Mouse (Mus musculus): Measurements from ENCODE around the gene Samd1. TPM values are rescaled to one million over a fixed set of nuclear protein-coding genes. Genes with fewer than 3 reads are reported as not detected.
A peak's percentile ranks its signal among the peaks of the same experiment; 100 is the strongest.

Gene Samd1
- total RNA-seq, 2 experiments from 2014 or later, result 57.6 to 63.1 TPM

GRCm38 (mm10) chr8:84010625-84011611, 13.4 kb downstream of the Samd1 start:
- DNase-seq (ENCODE audit: low spot score in 2 of 2), result peak in 1 of 2 experiments; percentile 53

GRCm38 (mm10) chr8:84011705-84012498, 14.4 kb downstream of the Samd1 start, which contains the start of gene 2210011C24Rik:
Gene 2210011C24Rik, minus strand, starts transcription at chr8:84012171.
- no peak for DNase-seq (ENCODE audit: low spot score in 2 of 2)

DNA sequence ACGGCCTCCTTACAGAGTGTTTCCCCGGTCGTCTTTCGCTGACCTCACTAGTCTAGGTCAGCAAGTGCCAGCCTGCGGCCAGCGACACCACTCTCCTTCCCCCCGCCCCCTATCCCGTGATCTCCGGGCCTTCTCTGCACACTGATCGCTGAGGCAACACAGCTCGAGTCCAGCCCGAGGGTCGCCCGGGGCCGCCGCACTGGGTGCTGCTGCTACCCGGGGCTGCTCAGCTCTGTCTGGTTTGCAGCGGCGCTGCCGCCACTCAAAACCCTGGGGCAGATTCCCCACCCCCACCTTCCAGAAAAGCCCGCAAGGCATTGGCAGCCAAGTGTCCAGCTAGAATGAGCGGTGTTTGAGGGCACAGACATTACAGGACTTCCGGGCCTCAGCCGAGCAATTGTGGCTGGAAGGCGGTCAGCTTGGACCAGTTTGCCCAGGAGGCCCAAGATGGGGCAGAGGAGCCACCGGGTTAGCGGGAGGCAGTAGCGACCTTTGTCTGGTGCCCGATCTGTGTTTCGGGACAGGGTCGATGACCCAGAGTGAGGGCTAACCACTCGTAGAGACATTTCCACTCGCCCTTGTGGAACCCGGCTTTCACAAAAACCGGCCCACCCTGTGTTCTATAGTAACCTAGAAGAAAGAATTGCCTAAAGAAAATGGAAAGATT, 15.2 kb downstream of the Samd1 start:
- no peak for DNase-seq (ENCODE audit: low spot score in 2 of 2)

- DNase-seq (ENCODE audit: low spot score in 2 of 2), result no peak
These were observed 18.4 kb downstream of the Samd1 start for GRCm38 (mm10) chr8:84015833-84016232.

GRCm38 (mm10) chr8:84019738-84020137, 22.3 kb downstream of the Samd1 start:
- DNase-seq (ENCODE audit: low spot score in 2 of 2), result no peak

DNA sequence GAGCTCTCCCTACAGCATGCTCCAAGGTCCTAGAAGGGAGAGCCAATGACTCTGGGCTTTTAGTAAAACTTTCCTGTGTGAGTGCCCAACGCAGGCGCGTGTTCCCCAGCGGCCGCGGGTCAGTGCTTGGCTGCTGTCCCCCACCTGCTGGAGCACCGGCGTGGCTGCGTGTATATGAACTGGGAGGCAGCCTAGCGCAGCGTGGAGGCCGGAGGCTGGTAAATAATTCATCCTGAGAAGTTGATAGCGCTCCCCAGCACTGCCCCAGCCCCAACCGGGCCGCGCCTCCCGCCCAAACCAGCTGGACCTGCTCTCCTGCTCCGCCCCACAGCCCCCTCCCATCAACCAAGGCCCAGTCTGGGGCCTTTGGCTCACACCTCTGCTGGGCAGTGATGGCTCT, 23.6 kb downstream of the Samd1 start, which contains the start of gene Palm3:
Palm3 (plus strand) TSS at position 376 of the 400 bp plus-strand sequence.
- DNase-seq (ENCODE audit: low spot score in 2 of 2), result no peak

DNA sequence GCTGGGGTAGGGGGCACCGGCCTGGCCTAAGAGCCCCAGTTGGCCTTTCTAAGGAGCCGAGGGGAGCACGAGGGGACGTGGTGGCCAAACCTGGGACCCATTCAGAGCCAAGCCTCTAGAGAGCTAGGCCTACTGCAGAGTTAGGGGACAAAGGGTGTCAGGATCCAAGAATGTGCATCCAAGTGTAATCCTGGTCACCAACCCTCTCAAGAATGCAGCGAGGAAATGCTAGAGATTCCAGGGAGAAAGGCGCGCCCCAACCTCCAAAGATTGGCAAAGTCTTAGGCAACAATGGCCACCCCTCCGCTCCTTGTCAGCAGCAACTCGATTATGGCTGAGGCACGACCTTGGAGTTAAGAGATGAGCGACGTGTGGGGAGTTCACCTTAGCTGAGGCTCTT, 24.1 kb downstream of the Samd1 start:
- no peak for DNase-seq (ENCODE audit: low spot score in 2 of 2)

DNA sequence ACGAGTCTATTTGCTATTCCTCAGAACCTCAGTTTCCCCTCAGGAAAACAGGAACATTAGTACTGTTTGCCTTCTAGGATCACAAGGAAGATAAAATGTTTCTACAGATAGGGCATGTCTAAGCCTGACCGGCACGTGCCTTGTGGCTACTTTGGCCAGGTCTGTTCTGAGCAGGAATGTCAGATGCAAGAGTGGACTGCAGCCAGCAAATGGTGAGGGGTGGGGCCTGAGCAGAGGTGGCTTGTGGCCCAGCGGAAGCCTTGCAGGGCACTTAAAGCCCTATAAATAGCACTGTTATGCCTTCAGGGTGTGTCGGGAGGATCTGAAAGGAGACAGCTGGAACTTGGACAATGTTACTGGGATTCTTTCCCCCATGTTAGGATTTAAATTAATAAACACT, 25.6 kb downstream of the Samd1 start:
- DNase-seq (ENCODE audit: low spot score in 2 of 2), result no peak

GRCm38 (mm10) chr8:84023631-84024030, 26.2 kb downstream of the Samd1 start:
- no peak for DNase-seq (ENCODE audit: low spot score in 2 of 2)

- DNase-seq (ENCODE audit: low spot score in 2 of 2), result no peak
These were observed 26.7 kb downstream of the Samd1 start for GRCm38 (mm10) chr8:84024171-84024570.

DNA sequence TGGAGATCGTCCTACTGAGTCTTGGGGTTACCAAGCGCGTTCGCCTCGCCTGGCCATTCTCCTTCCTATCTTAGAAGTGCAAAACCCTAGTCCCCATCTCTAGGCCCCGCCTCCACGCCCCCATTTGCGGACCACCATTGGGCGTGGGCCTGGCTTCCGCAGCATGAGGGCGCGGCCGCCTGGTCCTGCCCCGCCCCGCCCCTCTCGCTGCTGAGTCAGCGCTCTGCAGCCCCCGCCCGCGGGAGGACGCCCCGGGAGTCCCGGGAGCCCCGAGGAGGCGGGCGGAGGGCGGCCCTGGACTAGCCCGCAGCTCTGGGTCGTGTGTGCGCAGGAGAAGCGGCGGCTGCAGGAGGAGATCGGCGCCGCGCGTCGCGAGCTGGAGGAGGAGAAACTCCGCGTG, 28.4 kb downstream of the Samd1 start:
- DNase-seq (ENCODE audit: low spot score in 2 of 2), result no peak

- no peak for DNase-seq (ENCODE audit: low spot score in 2 of 2)
These were observed 30.0 kb downstream of the Samd1 start for GRCm38 (mm10) chr8:84027449-84027848.

DNA sequence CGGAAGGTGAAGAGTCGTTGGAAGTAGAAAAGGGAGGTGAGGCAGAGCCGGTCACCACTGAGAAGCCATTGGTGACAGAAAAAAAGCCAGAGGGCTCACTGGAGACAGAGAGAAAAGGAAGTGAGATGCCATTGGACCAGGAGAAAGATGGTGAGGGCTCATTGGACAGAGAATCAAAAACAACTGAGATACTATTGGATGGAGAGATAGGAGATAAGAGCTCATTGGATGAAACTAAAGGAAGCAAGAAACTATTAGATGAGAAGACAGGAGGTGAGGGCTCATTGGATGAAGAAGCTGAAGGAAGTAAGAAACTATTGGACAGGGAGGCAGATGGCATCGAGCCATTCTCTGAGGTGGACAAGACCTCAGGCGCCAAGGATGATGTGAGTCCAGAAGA, 31.8 kb downstream of the Samd1 start:
- no peak for DNase-seq (ENCODE audit: low spot score in 2 of 2)

DNA sequence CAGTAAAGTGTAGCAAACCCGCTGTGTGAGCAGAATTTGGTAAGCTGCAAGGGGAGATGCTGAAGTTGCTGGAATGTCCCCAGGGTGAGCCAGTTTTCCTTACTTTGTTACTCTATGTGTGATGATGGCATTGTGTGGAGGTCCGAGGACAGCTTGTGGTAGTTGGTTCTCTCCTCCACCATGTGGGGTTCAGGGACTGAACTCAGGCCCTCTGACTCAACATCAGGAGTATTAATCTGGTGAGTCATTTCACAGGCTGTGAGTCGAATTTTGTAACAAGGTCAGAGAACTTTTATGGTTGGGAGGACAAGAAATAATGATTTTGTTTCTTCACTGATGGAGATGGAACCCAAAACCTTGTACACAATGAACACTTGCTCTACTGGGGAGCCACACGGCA, 35.3 kb downstream of the Samd1 start:
- no peak for DNase-seq (ENCODE audit: low spot score in 2 of 2)

- DNase-seq (ENCODE audit: low spot score in 2 of 2), result no peak
These were observed 40.5 kb downstream of the Samd1 start for GRCm38 (mm10) chr8:84038015-84038414.

DNA sequence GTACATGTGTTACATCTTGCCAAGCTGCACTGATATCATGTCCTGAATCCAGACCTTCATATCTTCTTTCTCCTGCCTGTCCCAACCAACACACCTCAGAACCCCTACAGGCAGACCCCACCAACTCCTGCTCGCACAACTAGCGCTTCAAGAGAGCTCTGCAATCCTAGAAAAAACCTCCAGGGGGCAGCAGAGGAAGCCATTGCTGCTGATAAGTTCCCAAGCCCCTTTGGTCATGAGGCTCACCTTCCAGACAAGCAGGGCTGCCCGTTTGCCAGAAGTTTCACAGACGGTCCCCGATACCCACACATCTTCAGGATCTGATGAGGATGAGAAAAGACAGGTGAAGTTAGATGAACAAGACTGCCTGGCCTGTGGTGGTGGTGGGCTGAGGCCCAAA, 41.6 kb downstream of the Samd1 start:
- DNase-seq (ENCODE audit: low spot score in 2 of 2), result peak in 1 of 2 experiments; percentile 57

- peak in 1 of 2 experiments; percentile 45 for DNase-seq (ENCODE audit: low spot score in 2 of 2)
These were observed 44.8 kb downstream of the Samd1 start, which contains the start of gene Il27ra for GRCm38 (mm10) chr8:84042066-84042947. Gene Il27ra, minus strand, starts transcription at chr8:84042589.

DNA sequence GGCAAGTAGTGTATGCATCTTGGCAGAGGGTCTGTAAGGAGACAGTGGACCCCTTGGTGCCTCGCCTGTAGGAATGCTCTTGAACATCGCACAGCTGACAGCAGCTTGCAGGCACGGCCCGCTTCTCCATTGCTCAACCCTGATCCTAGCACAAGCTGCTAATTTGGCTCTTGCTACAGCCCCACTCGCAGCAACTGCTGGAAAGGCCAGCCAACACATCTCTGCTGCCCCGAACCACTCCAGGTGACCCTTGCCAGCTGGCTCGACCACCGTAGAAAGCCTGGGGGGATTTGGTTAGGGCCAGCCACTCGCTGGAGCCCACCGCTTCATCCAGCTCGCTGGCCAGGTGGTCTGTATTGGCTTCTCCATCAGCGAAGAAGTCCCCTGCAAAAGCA, 45.5 kb downstream of the Samd1 start:
- DNase-seq (ENCODE audit: low spot score in 2 of 2), result no peak

GRCm38 (mm10) chr8:84044103-84044502, 46.6 kb downstream of the Samd1 start:
- no peak for DNase-seq (ENCODE audit: low spot score in 2 of 2)

GRCm38 (mm10) chr8:84044900-84045299, 47.4 kb downstream of the Samd1 start, which contains the start of gene Rln3:
Gene Rln3, minus strand, starts transcription at chr8:84045000.
- no peak for DNase-seq (ENCODE audit: low spot score in 2 of 2)
